Mouse (Mus musculus) embryo, embryonic 10.5 days (tissue): ENCODE data around the gene Vmn1r50.
"Not testable (repeated sequence)": the region's sequence is repeated elsewhere in the genome, so short reads cannot be mapped to it uniquely, and the experiment has no call there.

Source experiments
- DNase-seq: peaks from one replicate; pipeline ENCODE4 v3.0.0-alpha.2; 2015; ENCODE audit warnings: low spot score

The Vmn1r50 gene

DNA sequence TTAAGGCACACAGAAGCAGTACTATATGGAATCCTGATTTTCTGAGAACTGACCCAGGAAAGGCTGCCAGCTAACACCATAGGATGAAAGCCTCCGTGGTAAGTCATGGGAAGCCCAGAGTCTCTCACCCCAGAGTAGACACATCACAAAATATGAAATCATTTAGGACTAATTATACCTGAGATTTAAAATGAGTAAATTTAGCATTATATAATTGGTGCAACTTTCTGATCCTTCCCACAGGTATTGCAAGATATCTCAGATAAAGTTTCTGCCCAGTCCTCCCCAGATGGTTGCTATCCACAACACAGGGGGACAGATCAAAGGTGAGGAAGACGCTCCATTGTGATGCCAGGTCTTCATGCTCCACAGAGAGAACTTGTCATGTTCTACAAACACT, at the start of gene Vmn1r50:
TSS of gene Vmn1r50 (plus strand) at position 301 of the 400 bp plus-strand sequence.
- DNase-seq = no peak

DNA sequence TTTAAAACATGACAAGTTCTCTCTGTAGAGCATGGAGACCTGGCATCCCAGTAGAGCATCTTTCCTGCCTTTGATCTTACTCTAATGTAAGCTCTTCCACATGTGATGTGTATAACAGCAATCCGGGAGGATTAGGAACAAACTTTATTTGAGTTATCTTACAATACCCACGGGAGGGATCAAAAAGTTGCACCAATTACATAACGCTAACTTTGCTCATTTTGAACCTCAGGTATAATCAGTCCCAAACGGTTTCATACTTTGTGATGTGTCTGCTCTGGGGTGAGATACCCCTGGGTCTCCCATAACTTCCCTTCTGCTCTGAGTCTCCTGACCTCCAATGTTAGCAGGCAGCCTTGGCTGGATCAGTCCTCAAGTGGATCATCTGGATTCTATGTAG, 22.8 kb upstream of the Vmn1r50 start, which contains the start of gene Vmn1r49:
TSS of gene Vmn1r49 (minus strand) at position 101 of the 400 bp plus-strand sequence.
- no peak for DNase-seq

- DNase-seq = no peak
These were observed 664 bp upstream of the Vmn1r50 start for GRCm38 (mm10) chr6:90100566-90100965.

DNA sequence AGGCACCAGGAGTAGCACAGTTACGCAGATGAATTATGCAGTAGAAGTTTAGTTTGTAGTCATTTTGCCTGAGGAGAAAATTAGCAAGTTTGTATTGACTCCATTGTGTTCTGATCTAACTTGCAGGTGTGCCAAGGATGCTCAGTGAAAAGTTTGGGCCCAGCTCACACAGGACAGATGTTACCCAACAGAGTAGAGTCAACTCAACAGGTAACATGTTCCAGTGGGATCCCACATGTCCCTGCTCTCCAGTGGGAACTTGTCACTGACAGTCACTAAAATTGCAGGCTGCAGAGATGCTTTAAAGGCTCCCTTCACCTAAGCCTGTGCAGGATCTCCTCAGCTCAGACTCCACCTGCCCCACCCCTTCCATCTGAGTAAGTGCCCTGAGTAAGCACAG, 21.1 kb downstream of the Vmn1r50 start, which contains the start of gene Vmn1r51:
TSS of gene Vmn1r51 (plus strand) at position 301 of the 400 bp plus-strand sequence.
- not testable (repeated sequence) for DNase-seq
